Mouse (Mus musculus): ENCODE measurements around the gene Tceal8.
"Not testable (repeated sequence)": the region's sequence is repeated elsewhere in the genome, so short reads cannot be mapped to it uniquely, and the experiment has no call there.

Tceal8 gene

GRCm38 (mm10) chrX:136172118-136172551, at the start of gene Tceal8:
Tceal8 (minus strand) TSS chrX:136172342.
- no peak for TF ChIP-seq GATA4 (IDR thresholded peaks at IDR 0.05; ENCODE audit: insufficient replicate concordance, low read length)

DNA sequence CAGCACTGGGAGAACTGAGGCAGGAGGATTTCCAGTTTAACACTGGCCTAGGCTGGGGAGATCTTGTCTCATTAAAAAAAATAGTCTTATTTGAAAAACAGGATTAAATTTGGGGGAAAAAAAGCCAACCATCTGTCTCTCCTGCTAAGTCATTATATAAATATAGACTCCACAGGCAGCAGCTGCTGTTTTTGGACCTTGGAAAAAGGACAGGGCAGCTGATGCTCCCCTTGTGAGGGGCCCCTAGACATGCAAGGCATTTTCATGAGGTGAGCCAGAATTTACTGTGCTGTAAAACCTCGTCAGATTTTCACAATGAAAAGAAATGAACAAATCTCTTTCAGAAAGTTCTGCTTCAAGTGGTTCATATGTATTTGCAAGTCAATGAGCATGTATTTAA, 44.2 kb upstream of the Tceal8 start:
- no peak for TF ChIP-seq GATA4 (IDR thresholded peaks at IDR 0.05; ENCODE audit: insufficient replicate concordance, low read length)

DNA sequence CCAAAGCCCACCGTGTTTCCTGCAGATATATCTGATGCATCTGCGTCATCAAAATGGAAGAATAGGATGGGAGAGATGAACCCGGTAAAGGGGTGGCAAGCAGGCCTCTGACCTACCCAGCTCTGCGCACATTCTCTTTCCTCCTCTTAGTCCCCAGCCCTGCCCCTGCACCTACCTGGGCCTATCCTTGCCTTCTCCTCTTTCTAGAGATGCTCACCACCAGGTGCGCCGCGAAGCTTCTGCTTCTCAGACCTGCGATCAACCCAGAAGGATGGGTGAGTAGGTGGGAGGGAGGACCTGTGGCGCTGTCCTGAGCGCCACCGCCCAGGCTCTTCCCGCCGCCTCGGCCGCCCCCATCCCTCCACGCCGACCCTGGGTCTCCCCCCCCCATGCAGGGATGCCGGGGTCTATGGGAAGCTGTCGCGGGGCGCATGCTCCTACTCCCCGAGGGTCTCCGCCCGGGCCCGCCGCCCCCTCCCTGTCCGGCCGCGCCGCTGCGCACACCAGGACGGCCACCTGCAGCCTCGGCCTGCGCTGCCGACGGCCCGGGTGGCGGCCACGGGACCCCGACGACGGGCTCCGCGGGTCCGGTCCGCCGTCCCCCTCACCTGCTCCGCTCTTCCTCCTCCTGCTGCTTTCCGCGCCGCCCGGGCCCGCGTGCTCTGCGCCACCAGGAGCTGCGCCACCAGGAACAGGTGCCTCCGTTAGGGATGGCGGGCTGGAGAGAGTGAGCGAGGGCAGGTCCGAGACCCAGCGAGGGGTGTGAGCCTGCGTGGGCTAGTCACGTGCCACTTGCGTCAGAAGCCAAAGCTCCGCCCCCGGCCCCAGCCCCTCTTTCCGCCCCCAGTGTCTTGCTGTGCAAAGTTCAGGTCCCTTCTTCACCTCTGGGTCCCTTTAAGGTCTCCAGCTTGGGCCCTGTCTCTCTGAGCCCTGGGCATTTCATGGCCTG, 42.9 kb upstream of the Tceal8 start, which contains the start of the genes Tceal7 and Bex1:
Tceal7 (plus strand) TSS at position 51 of the 949 bp plus-strand sequence.
Bex1 (minus strand) TSS at position 785 of the 949 bp plus-strand sequence.
- TF ChIP-seq GATA4 (IDR thresholded peaks at IDR 0.05; ENCODE audit: insufficient replicate concordance, low read length) = not testable (repeated sequence)

- no peak for TF ChIP-seq GATA4 (IDR thresholded peaks at IDR 0.05; ENCODE audit: insufficient replicate concordance, low read length)
These were observed 41.3 kb upstream of the Tceal8 start for GRCm38 (mm10) chrX:136213396-136213795.

DNA sequence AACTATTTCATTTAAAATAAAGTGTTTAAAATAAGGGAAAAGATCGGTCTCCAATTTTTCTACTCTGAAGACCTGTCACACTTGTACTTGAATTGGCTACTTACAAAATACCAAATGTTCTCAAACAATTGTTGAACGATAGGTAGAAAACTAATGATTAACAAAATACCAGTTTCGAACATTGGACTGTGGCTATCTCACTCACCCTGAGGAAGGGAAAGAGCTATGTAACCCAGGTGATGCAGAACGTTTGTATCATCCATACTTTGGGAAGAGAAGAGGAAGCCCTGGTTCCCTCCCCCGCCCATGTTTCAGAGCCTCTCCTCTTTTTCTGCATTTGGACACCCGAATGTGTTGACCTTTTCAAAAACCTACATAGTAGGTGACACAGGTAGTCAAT, 32.3 kb upstream of the Tceal8 start:
- no peak for TF ChIP-seq GATA4 (IDR thresholded peaks at IDR 0.05; ENCODE audit: insufficient replicate concordance, low read length)

GRCm38 (mm10) chrX:136203664-136204066, 31.5 kb upstream of the Tceal8 start, which contains the start of gene Tceal5:
Tceal5 (minus strand) TSS chrX:136203876.
- TF ChIP-seq GATA4 (IDR thresholded peaks at IDR 0.05; ENCODE audit: insufficient replicate concordance, low read length) = no peak

- TF ChIP-seq GATA4 (IDR thresholded peaks at IDR 0.05; ENCODE audit: insufficient replicate concordance, low read length) = no peak
These were observed 31.1 kb upstream of the Tceal8 start for GRCm38 (mm10) chrX:136203257-136203656.

GRCm38 (mm10) chrX:136196873-136197272, 24.7 kb upstream of the Tceal8 start:
- TF ChIP-seq GATA4 (IDR thresholded peaks at IDR 0.05; ENCODE audit: insufficient replicate concordance, low read length) = no peak

DNA sequence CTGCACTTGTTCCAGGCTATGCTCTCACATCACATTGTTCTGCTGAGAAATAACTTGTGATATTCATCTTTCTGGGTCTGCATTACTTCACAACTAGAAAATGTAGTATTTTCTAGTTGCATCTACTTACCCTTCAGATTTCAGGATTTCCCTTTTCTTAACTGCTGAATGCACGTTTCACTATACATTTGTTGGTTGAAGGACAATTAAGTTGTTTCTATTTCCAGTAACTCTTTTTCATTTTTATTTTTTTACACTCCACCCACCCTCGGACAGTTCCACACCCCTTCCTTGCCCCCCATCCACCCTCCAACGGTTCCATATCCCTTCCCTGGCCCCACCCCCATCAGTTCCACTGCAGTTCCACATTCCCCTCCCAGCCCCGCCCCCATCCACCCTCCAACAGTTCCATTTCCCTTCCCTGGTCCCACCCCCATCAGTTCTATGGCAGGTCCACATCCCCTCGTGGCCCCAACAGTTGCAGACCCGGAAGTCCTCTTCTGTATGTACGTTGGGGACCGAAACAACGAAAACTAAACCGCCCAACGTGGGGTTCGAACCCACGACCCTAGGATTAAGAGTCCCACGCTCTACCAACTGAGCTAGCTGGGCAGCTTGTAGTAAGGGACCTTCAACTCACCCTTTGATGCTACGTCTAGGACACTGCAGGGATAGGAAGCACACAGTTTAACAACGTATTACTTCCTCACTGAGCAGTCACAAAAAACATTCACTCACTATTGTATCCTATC, 23.2 kb upstream of the Tceal8 start:
- no peak for TF ChIP-seq GATA4 (IDR thresholded peaks at IDR 0.05; ENCODE audit: insufficient replicate concordance, low read length)

- TF ChIP-seq GATA4 (IDR thresholded peaks at IDR 0.05; ENCODE audit: insufficient replicate concordance, low read length) = no peak
These were observed 11.0 kb upstream of the Tceal8 start for GRCm38 (mm10) chrX:136183107-136183506.

- TF ChIP-seq GATA4 (IDR thresholded peaks at IDR 0.05; ENCODE audit: insufficient replicate concordance, low read length) = no peak
These were observed 8.9 kb upstream of the Tceal8 start for GRCm38 (mm10) chrX:136180897-136181553.

DNA sequence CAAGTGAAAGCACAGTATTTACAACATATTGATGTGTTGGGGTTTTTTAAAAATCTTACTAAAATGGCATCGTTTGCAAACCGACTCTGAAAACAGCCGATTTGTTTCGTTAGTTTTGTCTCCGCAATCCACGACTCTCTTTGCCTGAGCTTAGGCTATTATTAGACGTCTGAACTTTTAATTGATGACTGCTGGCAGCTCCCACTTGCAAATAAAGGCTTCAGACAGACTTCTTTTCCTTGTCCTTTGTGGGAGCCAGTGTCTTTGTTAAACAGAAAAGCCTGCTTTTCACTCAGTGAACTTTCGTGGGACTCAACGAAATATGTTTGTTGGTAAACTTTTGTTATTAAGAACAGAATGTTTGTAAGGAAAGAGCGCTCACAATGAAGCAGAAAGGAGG, 644 bp upstream of the Tceal8 start:
- no peak for TF ChIP-seq GATA4 (IDR thresholded peaks at IDR 0.05; ENCODE audit: insufficient replicate concordance, low read length)

- no peak for TF ChIP-seq GATA4 (IDR thresholded peaks at IDR 0.05; ENCODE audit: insufficient replicate concordance, low read length)
These were observed 689 bp downstream of the Tceal8 start for GRCm38 (mm10) chrX:136171189-136172117.

DNA sequence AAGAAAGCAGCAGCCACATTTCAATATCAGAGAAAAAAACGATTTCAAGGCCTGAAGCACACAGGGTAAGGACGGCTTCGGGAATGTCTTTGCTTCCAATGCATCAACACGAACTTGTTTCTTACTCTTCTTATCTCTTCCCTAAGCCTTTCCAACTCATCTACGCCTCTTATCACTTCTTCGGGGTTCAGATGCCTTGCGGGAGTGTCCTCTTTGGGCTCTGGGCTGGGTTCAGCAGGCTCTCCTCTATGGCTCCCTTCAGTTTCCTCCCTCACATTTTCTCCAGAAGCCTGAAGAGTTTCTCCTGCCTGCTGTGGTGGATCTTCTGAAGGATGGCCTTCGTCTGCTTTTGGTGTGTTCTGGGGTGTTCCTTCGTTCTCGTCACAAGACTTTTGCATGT, 1.5 kb downstream of the Tceal8 start:
- no peak for TF ChIP-seq GATA4 (IDR thresholded peaks at IDR 0.05; ENCODE audit: insufficient replicate concordance, low read length)

Data from liver, adult (tissue).